Mouse (Mus musculus) liver, embryonic 15.5 days (tissue): Measurements from ENCODE around the gene Sf3a3. TPM values are rescaled to one million over a fixed set of nuclear protein-coding genes. Genes with fewer than 3 reads are reported as not detected.

Experiments
- microRNA counts: library from miRNA; unstranded; fragments of <30 nt; microRNA quantifications from one replicate; lab custom pipeline; 2016
- microRNA-seq: library from miRNA; unstranded; fragments of <30 nt; microRNA quantifications from one replicate; pipeline ENCODE4, GENCODE M21; 2016
- polyA plus RNA-seq: library from polyadenylated mRNA; unstranded; fragments of >200 nt; fragmentation: Nextera tagmentation; extraction: Ambion mirVana; gene quantifications from 2 replicates; pipeline ENCODE4 v1.2.1, GENCODE M21; 2015

Sf3a3 gene
- polyA plus RNA-seq, 1 experiment from 2014 or later = 58.2 TPM

MicroRNAs encoded within 50 kb of the gene (microRNA counts, 519-probe panel; counts per million panel counts)
- microRNA mmu-miR-697 (lab: Ali Mortazavi, UCI) (not detected), microRNA mmu-miR-698 (lab: Ali Mortazavi, UCI) (not detected)

Small RNA genes lying within 50 kb of the gene (microRNA-seq; reads per million reads assigned to microRNA genes)
- gene Gm24721 (not detected), gene Mir697 (not detected), gene Mir698 (not detected)

Other genes starting within 250 kb of the Sf3a3 start
- not detected in 2 replicates for gene 3100002H09Rik, start 104.0 kb upstream of the Sf3a3 start, polyA plus RNA-seq
- gene Pou3f1, start 58.0 kb upstream of the Sf3a3 start, polyA plus RNA-seq = not detected in 2 replicates
- 18.9 and 23.4 TPM in 2 replicates for gene Utp11, start 21.2 kb upstream of the Sf3a3 start, polyA plus RNA-seq
- 1.9 and 2.1 TPM in 2 replicates for gene Fhl3, start 14.1 kb upstream of the Sf3a3 start, polyA plus RNA-seq
- gene Inpp5b, start 27.1 kb downstream of the Sf3a3 start, polyA plus RNA-seq = 38.1 and 38.3 TPM in 2 replicates
- 11.8 and 12.4 TPM in 2 replicates for gene Mtf1, start 87.3 kb downstream of the Sf3a3 start, polyA plus RNA-seq
- 16.4 and 21.8 TPM in 2 replicates for gene Yrdc, start 135.9 kb downstream of the Sf3a3 start, polyA plus RNA-seq
- gene 1110065P20Rik, start 136.4 kb downstream of the Sf3a3 start, polyA plus RNA-seq = 12.6 and 12.7 TPM in 2 replicates
- gene Maneal, start 147.4 kb downstream of the Sf3a3 start, polyA plus RNA-seq = 0.03 TPM in 1 of 2 replicates, not detected in the other
- not detected in 2 replicates for gene Epha10, start 166.1 kb downstream of the Sf3a3 start, polyA plus RNA-seq
- gene 9930104L06Rik, start 222.3 kb downstream of the Sf3a3 start, polyA plus RNA-seq = 5.2 TPM in 2 replicates
- gene Cdca8, start 224.5 kb downstream of the Sf3a3 start, polyA plus RNA-seq = 116 and 118 TPM in 2 replicates